Mouse (Mus musculus) spleen, adult 2 months (tissue): ENCODE results near the gene Cnksr3.

Source experiments
- CTCF ChIP-seq: fragments of 200-500 bp; IDR thresholded peaks from 2 replicates; pipeline ENCODE4 v1.5.1; 2011; ENCODE audit warnings: mild to moderate bottlenecking, inconsistent platforms; ENCODE audit not compliant: insufficient read depth, insufficient read length, insufficient replicate concordance; ENCODE audit errors: extremely low read depth
- POLR2A ChIP-seq: fragments of 200-500 bp; IDR thresholded peaks from 2 replicates; pipeline ENCODE4 v1.6.1; 2011; ENCODE audit warnings: low read depth, low read length, inconsistent platforms

DNA sequence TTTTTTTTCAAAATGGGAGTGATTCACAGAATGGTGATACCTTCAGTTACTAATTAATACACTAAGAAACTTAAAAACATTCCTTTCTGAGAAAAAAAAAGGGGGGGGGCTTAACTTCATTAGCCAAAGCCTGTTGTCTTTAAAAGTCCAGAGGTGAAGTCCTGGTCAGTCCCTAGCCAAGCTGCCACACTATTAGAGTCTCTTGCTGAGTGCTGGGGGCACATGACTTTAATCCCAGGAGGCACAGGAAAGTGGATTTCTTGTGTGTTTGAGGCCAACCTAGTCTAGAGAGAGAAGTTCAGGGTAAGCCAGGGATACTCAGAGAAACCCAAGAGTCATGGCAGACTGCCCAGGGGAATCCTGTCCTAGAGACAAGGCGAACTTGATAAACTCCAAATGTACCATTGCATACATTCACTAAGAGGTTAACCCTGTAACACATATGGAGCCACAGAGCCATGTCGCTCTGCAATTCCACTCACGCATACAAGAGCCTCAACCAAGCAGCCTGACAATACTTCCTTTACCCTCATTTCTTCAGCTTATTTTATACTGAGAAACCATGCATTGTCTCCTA is 5.6 kb upstream of the Cnksr3 start:
- TF ChIP-seq POLR2A (no peak), CTCF (no peak)
